Comparison of ENCODE assay signal across 17 mouse cellular contexts in genomic region chr8:46543662-46544061, GRCm38 (mm10). TPM values are rescaled to one million over a fixed set of nuclear protein-coding genes. Genes with fewer than 3 reads are reported as not detected.
A peak's percentile ranks its signal among the peaks of the same experiment; 100 is the strongest.
DNase-seq lines count a peak whose midpoint lies in the region; ATAC-seq and TF ChIP-seq lines count a peak whose summit lies in the region.
"Had no signal": no experiment of that assay in that cellular context is flagged by ENCODE, and none has a peak within 500 bp of the region (broad histone marks: within the 10 kb centered on the region; RNA-seq: fewer than 3 reads in every experiment).

No protein-coding gene starts in this region.

- H3K4me1 ChIP-seq in liver, adult 2 months (ENCODE audit: control insufficient read depth, insufficient read depth, low read length): peaks cover 3% of the 10 kb centered on the region
- peaks cover 15% of the 10 kb centered on the region for H3K4me1 ChIP-seq in liver, embryonic 11.5 days (replicated peaks; ENCODE audit: control insufficient read depth, insufficient read depth, low read length)
- H3K4me1 ChIP-seq in embryonic facial prominence, embryonic 15.5 days: peaks cover 33% of the 10 kb centered on the region
- H3K4me1 ChIP-seq in intestine, postnatal 0 days (replicated peaks; ENCODE audit: control insufficient read depth, insufficient read depth, low read length): 0 out of 2 replicates have a peak, but pooled peaks cover 5% of the 10 kb centered on the region
- H3K4me1 ChIP-seq: midbrain, embryonic 15.5 days had no signal

- no peak overlapping the region for H3K9ac ChIP-seq in liver, adult 2 months (ENCODE audit: low read depth, low read length)
- H3K9ac ChIP-seq in liver, embryonic 11.5 days (ENCODE audit: low read depth, low read length): no peak overlapping the region
- no peak overlapping the region for H3K9ac ChIP-seq in embryonic facial prominence, embryonic 15.5 days
- no peak overlapping the region for H3K9ac ChIP-seq in intestine, postnatal 0 days (ENCODE audit: low read depth, low read length)
- H3K9ac ChIP-seq: forebrain, embryonic 12.5 days; limb, embryonic 13.5 days; midbrain, embryonic 15.5 days; stomach, embryonic 15.5 days had no signal

- H3K4me3 ChIP-seq in liver, adult 2 months (ENCODE audit: insufficient read depth, low read depth, low read length): no peak overlapping the region
- H3K4me3 ChIP-seq in liver, embryonic 11.5 days (ENCODE audit: low read depth, low read length): no peak overlapping the region
- H3K4me3 ChIP-seq in embryonic facial prominence, embryonic 15.5 days (replicated peaks): no peak overlapping the region
- H3K4me3 ChIP-seq in intestine, postnatal 0 days (ENCODE audit: low read depth, low read length): no peak overlapping the region
- H3K4me3 ChIP-seq: forebrain, embryonic 12.5 days; hindbrain, embryonic 10.5 days; left cerebral cortex, adult 2 months; limb, embryonic 13.5 days; megakaryocyte, embryonic 14.5 days; midbrain, embryonic 15.5 days; stomach, embryonic 15.5 days had no signal

- WGBS in liver, adult 2 months: 29% methylated on average over 6 of the region's 6 CpGs
- 77% methylated on average over 6 of the region's 6 CpGs for WGBS in liver, embryonic 11.5 days
- WGBS in embryonic facial prominence, embryonic 15.5 days: 62% methylated on average over 6 of the region's 6 CpGs
- WGBS in intestine, postnatal 0 days: 45% methylated on average over 6 of the region's 6 CpGs

- no peak for TF ChIP-seq CTCF in liver, adult 2 months (IDR thresholded peaks at IDR 0.05; ENCODE audit: low read depth, low read length)
- TF ChIP-seq CTCF in intestine, postnatal 0 days (IDR thresholded peaks at IDR 0.05; ENCODE audit: low read depth): no peak

- ATAC-seq in liver, embryonic 11.5 days (replicated peaks; ENCODE audit: low FRiP score): no peak
- peak; percentile 61; the same call in 1 of the 2 replicates for ATAC-seq in embryonic facial prominence, embryonic 15.5 days (ENCODE audit: insufficient number of reproducible peaks, low FRiP score, low TSS enrichment, low read depth)
- peak; percentile 59 for ATAC-seq in intestine, postnatal 0 days
- ATAC-seq: midbrain, embryonic 15.5 days had no signal

- H3K9me3 ChIP-seq in liver, embryonic 11.5 days (ENCODE audit: control insufficient read depth, low read length): no peaks in the 10 kb centered on the region
- H3K9me3 ChIP-seq in embryonic facial prominence, embryonic 15.5 days (replicated peaks): no peaks in the 10 kb centered on the region
- no peaks in the 10 kb centered on the region for H3K9me3 ChIP-seq in intestine, postnatal 0 days (ENCODE audit: control insufficient read depth)
- H3K9me3 ChIP-seq: forebrain, embryonic 12.5 days; hindbrain, embryonic 10.5 days; limb, embryonic 13.5 days; megakaryocyte, embryonic 14.5 days; midbrain, embryonic 15.5 days; stomach, embryonic 15.5 days had no signal

- H3K4me2 ChIP-seq in liver, embryonic 11.5 days: no peak overlapping the region
- H3K4me2 ChIP-seq in embryonic facial prominence, embryonic 15.5 days (replicated peaks): no peak overlapping the region; the same call in 1 of the 2 replicates
- peak overlapping the region; percentile 30; the same call in 1 of the 2 replicates for H3K4me2 ChIP-seq in intestine, postnatal 0 days (replicated peaks; ENCODE audit: low read depth)
- H3K4me2 ChIP-seq: forebrain, embryonic 12.5 days; limb, embryonic 13.5 days; midbrain, embryonic 15.5 days; stomach, embryonic 15.5 days had no signal

- H3K27me3 ChIP-seq in liver, adult 2 months (ENCODE audit: control insufficient read depth, insufficient read depth, low read length): no peaks in the 10 kb centered on the region
- H3K27me3 ChIP-seq in liver, embryonic 11.5 days (replicated peaks; ENCODE audit: control insufficient read depth, insufficient read depth, low read length): no peaks in the 10 kb centered on the region
- no peaks in the 10 kb centered on the region for H3K27me3 ChIP-seq in embryonic facial prominence, embryonic 15.5 days
- H3K27me3 ChIP-seq in intestine, postnatal 0 days (replicated peaks; ENCODE audit: control insufficient read depth, insufficient read depth, low read length): no peaks in the 10 kb centered on the region
- H3K27me3 ChIP-seq: forebrain, embryonic 12.5 days; limb, embryonic 13.5 days; midbrain, embryonic 15.5 days; stomach, embryonic 15.5 days had no signal

- no peak overlapping the region for H3K27ac ChIP-seq in liver, adult 2 months (replicated peaks; ENCODE audit: insufficient read depth, low read depth, low read length)
- H3K27ac ChIP-seq in liver, embryonic 11.5 days (ENCODE audit: low read depth, low read length): no peak overlapping the region
- H3K27ac ChIP-seq in embryonic facial prominence, embryonic 15.5 days (replicated peaks): no peak overlapping the region
- H3K27ac ChIP-seq in intestine, postnatal 0 days (ENCODE audit: low read depth, low read length): no peak overlapping the region
- H3K27ac ChIP-seq: forebrain, embryonic 12.5 days; hindbrain, embryonic 10.5 days; kidney, postnatal 0 days; left cerebral cortex, adult 2 months; limb, embryonic 13.5 days; midbrain, embryonic 15.5 days; stomach, embryonic 15.5 days had no signal

- no peak for TF ChIP-seq POLR2A in liver, adult 2 months (IDR thresholded peaks at IDR 0.05; ENCODE audit: extremely low read depth, insufficient read depth, low read length)

- DNase-seq in liver, adult 2 months (ENCODE audit: extremely low read depth, low read depth, low spot score): peak; percentile 74
- no peak for DNase-seq in liver, embryonic 11.5 days (ENCODE audit: low spot score)
- peak; percentile 30 for DNase-seq in lung, postnatal 36 days
- no peak for DNase-seq in adrenal gland, adult (ENCODE audit: inconsistent age in 2 of 2, low spot score in 1 of 2)
- DNase-seq in right cerebral cortex, postnatal 25 days: no peak
- DNase-seq: cerebellum, adult 9-10 months; right cerebral cortex, adult 18-20 months had no signal

- peaks cover 1% of the 10 kb centered on the region; the same call in 1 of the 2 replicates for H3K36me3 ChIP-seq in liver, adult 2 months (ENCODE audit: control insufficient read depth, insufficient read depth, low read length)
- H3K36me3 ChIP-seq in liver, embryonic 11.5 days (ENCODE audit: control insufficient read depth, insufficient read depth, low read length): no peaks in the 10 kb centered on the region
- H3K36me3 ChIP-seq in embryonic facial prominence, embryonic 15.5 days: no peaks in the 10 kb centered on the region
- H3K36me3 ChIP-seq in intestine, postnatal 0 days (ENCODE audit: control insufficient read depth, insufficient read depth): no peaks in the 10 kb centered on the region
- H3K36me3 ChIP-seq: forebrain, embryonic 12.5 days; hindbrain, embryonic 10.5 days; limb, embryonic 13.5 days; midbrain, embryonic 15.5 days; stomach, embryonic 15.5 days had no signal

- H3K79me2 ChIP-seq in liver, adult 2 months (ENCODE audit: control insufficient read depth, insufficient read depth, low read length): no peaks in the 10 kb centered on the region

RNA-seq across cellular contexts. Expression of gene Cenpu, which starts 8.2 kb away (rescaled TPM):
- 0.47 and 0.65 TPM in 2 replicates for total RNA-seq in liver, adult 2 months (2014; rRNA removed)
- polyA plus RNA-seq in liver, adult 2 months (2012; rRNA removed): 0.15 and 0.44 TPM in 2 replicates
- polyA plus RNA-seq in liver, embryonic 11.5 days (2014; fragmentation: Nextera tagmentation; extraction: Ambion mirVana): 22.0 and 29.8 TPM in 2 replicates
- polyA plus RNA-seq in embryonic facial prominence, embryonic 15.5 days (2015; fragmentation: Nextera tagmentation; extraction: Ambion mirVana): 10.1 and 10.5 TPM in 2 replicates
- polyA plus RNA-seq in intestine, postnatal 0 days (2015; fragmentation: Nextera tagmentation; extraction: Ambion mirVana): 7.6 and 8.9 TPM in 2 replicates

Comparison
In these comparisons a context has a peak if more than half of its experiments do, and no peak if none do; other contexts are left out.
1. DNase-seq: peak in liver, adult 2 months (single experiment) and lung, postnatal 36 days (single experiment); none in liver, embryonic 11.5 days (single experiment), adrenal gland, adult (0 of 2) and right cerebral cortex, postnatal 25 days (single experiment).